Mouse (Mus musculus) lung, postnatal 25 days (tissue): Measurements from ENCODE around the gene Ppa2.

Experiments used
- DNase-seq: peaks from one replicate; pipeline ENCODE4 v3.0.0; 2022; ENCODE audit warnings: low spot score

Ppa2 gene

GRCm38 (mm10) chr3:133331184-133331866, 21.4 kb downstream of the Ppa2 start:
- no peak for DNase-seq

- no peak for DNase-seq
Observed at GRCm38 (mm10) chr3:133332280-133332679, 22.4 kb downstream of the Ppa2 start.

- no peak for DNase-seq
Observed at GRCm38 (mm10) chr3:133333267-133334170, 23.6 kb downstream of the Ppa2 start.

- no peak for DNase-seq
Observed at GRCm38 (mm10) chr3:133334691-133335090, 24.8 kb downstream of the Ppa2 start.

GRCm38 (mm10) chr3:133335166-133335565, 25.3 kb downstream of the Ppa2 start:
- no peak for DNase-seq

GRCm38 (mm10) chr3:133336400-133336799, 26.5 kb downstream of the Ppa2 start:
- DNase-seq, result no peak

GRCm38 (mm10) chr3:133338851-133339356, 29.0 kb downstream of the Ppa2 start:
- no peak for DNase-seq

- no peak for DNase-seq
Observed at GRCm38 (mm10) chr3:133339411-133339823, 29.5 kb downstream of the Ppa2 start.

GRCm38 (mm10) chr3:133341106-133341505, 31.2 kb downstream of the Ppa2 start:
- peak; percentile 34 for DNase-seq

- no peak for DNase-seq
Observed at GRCm38 (mm10) chr3:133347535-133347934, 37.6 kb downstream of the Ppa2 start.

GRCm38 (mm10) chr3:133348847-133349246, 38.9 kb downstream of the Ppa2 start:
- DNase-seq, result no peak

- DNase-seq, result no peak
Observed at GRCm38 (mm10) chr3:133357426-133357974, 47.6 kb downstream of the Ppa2 start.

- DNase-seq, result no peak
Observed at GRCm38 (mm10) chr3:133357977-133358376, 48.1 kb downstream of the Ppa2 start.

- no peak for DNase-seq
Observed at GRCm38 (mm10) chr3:133361406-133361805, 51.5 kb downstream of the Ppa2 start.

- DNase-seq, result no peak
Observed at GRCm38 (mm10) chr3:133364138-133364537, 54.2 kb downstream of the Ppa2 start.

GRCm38 (mm10) chr3:133366096-133366495, 56.2 kb downstream of the Ppa2 start:
- no peak for DNase-seq

- no peak for DNase-seq
Observed at GRCm38 (mm10) chr3:133378174-133378573, 68.3 kb downstream of the Ppa2 start.

- no peak for DNase-seq
Observed at GRCm38 (mm10) chr3:133379997-133380396, 70.1 kb downstream of the Ppa2 start.

- no peak for DNase-seq
Observed at GRCm38 (mm10) chr3:133381519-133381918, 71.6 kb downstream of the Ppa2 start.

GRCm38 (mm10) chr3:133382147-133382546, 72.2 kb downstream of the Ppa2 start:
- DNase-seq, result no peak

- DNase-seq, result no peak
Observed at GRCm38 (mm10) chr3:133384164-133384708, 74.3 kb downstream of the Ppa2 start.

- no peak for DNase-seq
Observed at GRCm38 (mm10) chr3:133387283-133387682, 77.4 kb downstream of the Ppa2 start.
